Mouse (Mus musculus) MEL (cell line): ENCODE results near the gene Snapc4. TPM values are rescaled to one million over a fixed set of nuclear protein-coding genes. Genes with fewer than 3 reads are reported as not detected.

Experiments
- DNase-seq: peaks from one replicate; pipeline ENCODE4 v3.0.0; 2011; ENCODE audit warnings: low read depth, low spot score
- H3K27ac ChIP-seq: 2 replicates; pipeline ENCODE4 v1.5.1; 2012; ENCODE audit warnings: low read depth, mild to moderate bottlenecking, control low read depth, low read length, moderate library complexity; ENCODE audit not compliant: control insufficient read depth
- H3K27me3 ChIP-seq, 2 experiments: fragments of 150-350 bp in 1 of 2; sonication (generic) in 1 of 2; 2 replicates each; pipeline ENCODE4 v1.6.1; 2012; ENCODE audit warnings: low read length in 2 of 2, mild to moderate bottlenecking in 2 of 2, improper control_type of control experiment in 1 of 2, moderate library complexity in 1 of 2; ENCODE audit not compliant: insufficient read depth in 2 of 2, control insufficient read depth in 1 of 2
- H3K36me3 ChIP-seq, 2 experiments: 2 replicates each; pipeline ENCODE4 v1.6.1; 2012 to 2014; ENCODE audit warnings: low read length in 2 of 2, improper control_type of control experiment in 1 of 2, inconsistent platforms in 1 of 2, mild to moderate bottlenecking in 1 of 2; ENCODE audit not compliant: insufficient read depth in 2 of 2, control insufficient read depth in 1 of 2
- H3K4me1 ChIP-seq, 2 experiments: fragments of 150-350 bp in 1 of 2; sonication (generic) in 1 of 2; 2 replicates each; pipeline ENCODE4 v1.6.1; 2012; ENCODE audit warnings: low read length in 2 of 2, improper control_type of control experiment in 1 of 2, mild to moderate bottlenecking in 1 of 2; ENCODE audit not compliant: insufficient read depth in 2 of 2, control insufficient read depth in 1 of 2
- H3K4me3 ChIP-seq, 2 experiments: fragments of 150-350 bp in 1 of 2; sonication (generic) in 1 of 2; 2 replicates each; pipeline ENCODE4 v1.5.1; 2012; ENCODE audit warnings: low read depth in 2 of 2, low read length in 2 of 2, mild to moderate bottlenecking in 2 of 2, moderate library complexity in 2 of 2, control low read depth in 1 of 2, improper control_type of control experiment in 1 of 2; ENCODE audit not compliant: control insufficient read depth in 1 of 2, insufficient read depth in 1 of 2
- H3K79me2 ChIP-seq: 2 replicates; pipeline ENCODE4 v1.6.1; 2012; ENCODE audit warnings: mild to moderate bottlenecking, low read length, moderate library complexity; ENCODE audit not compliant: control insufficient read depth, poor library complexity, insufficient read depth
- H3K9ac ChIP-seq: 2 replicates; pipeline ENCODE4 v1.6.1; 2012; ENCODE audit warnings: low read depth, mild to moderate bottlenecking, control low read depth, low read length, moderate library complexity; ENCODE audit not compliant: control insufficient read depth, poor library complexity, severe bottlenecking
- H3K9me3 ChIP-seq: fragments of 150-350 bp; sonication (generic); replicated peaks from 2 replicates; pipeline ENCODE4 v1.6.1; 2012; ENCODE audit warnings: mild to moderate bottlenecking, low read length, improper control_type of control experiment, moderate library complexity; ENCODE audit not compliant: insufficient read depth
- BHLHE40 ChIP-seq: IDR thresholded peaks from 2 replicates; pipeline ENCODE4 v1.6.1; 2012; ENCODE audit warnings: low read depth, mild to moderate bottlenecking, inconsistent platforms, low read length, improper control_type of control experiment, borderline replicate concordance
- CHD1 ChIP-seq: IDR thresholded peaks from 2 replicates; pipeline ENCODE4 v1.6.1; 2012; ENCODE audit warnings: low read depth, mild to moderate bottlenecking, inconsistent platforms, low read length, improper control_type of control experiment
- CHD2 ChIP-seq: IDR thresholded peaks from 2 replicates; pipeline ENCODE4 v1.6.1; 2011; ENCODE audit warnings: low read length, improper control_type of control experiment
- CTCF ChIP-seq, 3 experiments: IDR thresholded peaks in 2 of 3; conservative IDR thresholded peaks in 1 of 3; 2 replicates each; pipeline ENCODE4 v1.5.1; 2011 to 2012; ENCODE audit warnings: low read length in 3 of 3, low read depth in 2 of 3, mild to moderate bottlenecking in 2 of 3, improper control_type of control experiment in 1 of 3, inconsistent platforms in 1 of 3, mixed read lengths in 1 of 3, moderate library complexity in 1 of 3; ENCODE audit not compliant: control insufficient read depth in 1 of 3, insufficient read depth in 1 of 3, poor library complexity in 1 of 3, severe bottlenecking in 1 of 3
- E2F4 ChIP-seq: IDR thresholded peaks from 2 replicates; pipeline ENCODE4 v1.6.1; 2011; ENCODE audit warnings: low read depth, low read length, improper control_type of control experiment, borderline replicate concordance
- GABPA ChIP-seq: IDR thresholded peaks from 2 replicates; pipeline ENCODE4 v1.6.1; 2012; ENCODE audit warnings: low read depth, mild to moderate bottlenecking, inconsistent platforms, low read length, improper control_type of control experiment, moderate library complexity
- GATA1 ChIP-seq: IDR thresholded peaks from 2 replicates; pipeline ENCODE4 v1.6.1; 2011; ENCODE audit warnings: low read depth, low read length, improper control_type of control experiment
- JUND ChIP-seq: IDR thresholded peaks from 2 replicates; pipeline ENCODE4 v1.6.1; 2011; ENCODE audit warnings: low read depth, mild to moderate bottlenecking, improper control_type of control experiment, low read length
- KAT2A ChIP-seq: conservative IDR thresholded peaks from 2 replicates; pipeline ENCODE4 v1.6.1; 2012; ENCODE audit warnings: low read depth, low read length, improper control_type of control experiment, inconsistent platforms
- MAX ChIP-seq: IDR thresholded peaks from 2 replicates; pipeline ENCODE4 v1.6.1; 2011; ENCODE audit warnings: low read length, improper control_type of control experiment
- MYB ChIP-seq: IDR thresholded peaks from 2 replicates; pipeline ENCODE4 v1.6.1; 2011; ENCODE audit warnings: mild to moderate bottlenecking, low read depth, low read length, improper control_type of control experiment
- MYC ChIP-seq: IDR thresholded peaks from 2 replicates; pipeline ENCODE4 v1.6.1; 2011; ENCODE audit warnings: low read depth, mild to moderate bottlenecking, low read length, improper control_type of control experiment, moderate library complexity
- NRF1 ChIP-seq: IDR thresholded peaks from 2 replicates; pipeline ENCODE4 v1.6.1; 2014; ENCODE audit warnings: low read depth, mild to moderate bottlenecking, inconsistent platforms, low read length, improper control_type of control experiment, moderate library complexity; ENCODE audit not compliant: poor library complexity, insufficient read depth, severe bottlenecking
- RAD21 ChIP-seq: IDR thresholded peaks from 2 replicates; pipeline ENCODE4 v1.6.1; 2011; ENCODE audit warnings: mild to moderate bottlenecking, low read depth, low read length, improper control_type of control experiment
- TCF12 ChIP-seq: IDR thresholded peaks from 2 replicates; pipeline ENCODE4 v1.6.1; 2014; ENCODE audit warnings: low read depth, mild to moderate bottlenecking, inconsistent platforms, low read length, improper control_type of control experiment, moderate library complexity
- USF1 ChIP-seq: IDR thresholded peaks from 2 replicates; pipeline ENCODE4 v1.6.1; 2014; ENCODE audit warnings: low read depth, mild to moderate bottlenecking, inconsistent platforms, low read length, improper control_type of control experiment, moderate library complexity
- USF2 ChIP-seq, 2 experiments: IDR thresholded peaks; 2 replicates each; pipeline ENCODE4 v1.6.1; 2011 to 2012; ENCODE audit warnings: improper control_type of control experiment in 2 of 2, low read length in 2 of 2, borderline replicate concordance in 1 of 2, inconsistent platforms in 1 of 2, low read depth in 1 of 2, mild to moderate bottlenecking in 1 of 2; ENCODE audit not compliant: insufficient read depth in 1 of 2
- ZC3H11A ChIP-seq: IDR thresholded peaks from 2 replicates; pipeline ENCODE4 v1.6.1; 2012; ENCODE audit warnings: low read depth, mild to moderate bottlenecking, inconsistent platforms, low read length, improper control_type of control experiment
- polyA plus RNA-seq, 2 experiments: library from polyadenylated mRNA; stranded (reverse) in 1 of 2; unstranded in 1 of 2; fragments of >175 nt in 1 of 2; fragments of >200 nt in 1 of 2; gene quantifications; 2 replicates each; pipeline versions ENCODE4 v1.2.1 to v1.2.4; 2012; ENCODE audit warnings: low replicate concordance in 2 of 2, low read depth in 1 of 2; ENCODE audit not compliant: insufficient read length in 2 of 2, insufficient read depth in 1 of 2, missing spikeins in 1 of 2
- total RNA-seq: library from RNA; depleted of rRNA; stranded (reverse); fragments of 300-350 nt; gene quantifications from 2 replicates; pipeline ENCODE4 v1.2.3, GENCODE M21; 2012

Snapc4 gene
- total and polyA plus RNA-seq, 3 experiments = 49.3 to 57.6 TPM; not detected in 1

GRCm38 (mm10) chr2:26367911-26368310 lies 12.5 kb downstream of the Snapc4 start:
- Histone ChIP-seq H3K9ac (no peak overlapping the region), H3K36me3 (peaks cover 0 to 7% of the 10 kb centered on the region in 2 experiments; a peak in 2 of 4 replicates), H3K4me1 (no peaks in the 10 kb centered on the region), H3K27ac (no peak overlapping the region), H3K4me3 (no peak overlapping the region), H3K9me3 (no peaks in the 10 kb centered on the region), H3K27me3 (no peaks in the 10 kb centered on the region), H3K79me2 (no peaks in the 10 kb centered on the region)
- DNase-seq = no peak
- TF ChIP-seq JUND (no peak), CTCF (IDR thresholded peaks at IDR 0.05 in 2 of 3, conservative IDR thresholded peaks at IDR 0.05 in 1 of 3; ENCODE audit: control insufficient read depth in 1 of 3, insufficient read depth in 1 of 3, low read depth in 2 of 3, low read length in 3 of 3, poor library complexity in 1 of 3, severe bottlenecking in 1 of 3) (no peak), ZC3H11A (no peak), E2F4 (no peak), TCF12 (no peak), MYC (no peak), NRF1 (no peak), KAT2A (no peak), RAD21 (no peak), CHD1 (no peak), MYB (no peak), USF1 (no peak), GATA1 (no peak), USF2 (IDR thresholded peaks at IDR 0.05; ENCODE audit: borderline replicate concordance in 1 of 2, insufficient read depth in 1 of 2, low read depth in 1 of 2, low read length in 2 of 2) (no peak), MAX (no peak)

DNA sequence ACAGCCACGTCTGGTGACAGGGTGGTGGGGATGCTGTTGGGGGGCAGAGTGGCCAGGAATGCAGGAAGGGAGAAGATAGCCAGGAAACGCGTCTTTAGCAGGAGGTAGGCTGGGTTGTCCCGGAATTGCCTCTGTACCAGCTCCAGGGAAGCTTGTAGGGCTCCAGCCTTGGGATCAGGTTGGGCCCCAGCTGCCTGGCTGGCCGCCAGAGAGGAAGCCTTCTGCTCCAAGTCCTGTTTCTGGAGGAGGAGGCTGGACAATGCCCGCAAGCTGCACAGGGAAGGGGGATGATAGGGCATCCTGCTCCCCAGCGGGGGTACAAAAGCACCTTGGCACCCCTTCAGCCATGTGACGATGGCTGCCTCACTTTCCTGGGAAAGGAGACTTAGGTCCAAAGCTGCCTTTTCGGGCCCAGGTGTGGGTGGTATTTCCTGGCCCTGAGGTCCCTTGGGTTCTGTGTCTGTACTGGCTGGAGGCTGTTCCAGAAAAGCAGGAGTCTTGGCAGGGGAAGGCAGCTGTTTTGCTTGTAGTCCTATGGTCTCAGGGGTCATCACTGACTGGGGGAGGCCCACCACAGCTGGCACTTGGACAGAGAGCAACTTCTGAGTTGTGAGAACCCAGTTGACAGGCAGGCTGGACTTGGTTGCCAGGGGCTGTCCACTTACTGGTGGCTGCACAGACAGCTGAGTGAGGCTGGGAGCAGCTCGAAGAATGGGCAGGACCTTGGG lies 15.6 kb downstream of the Snapc4 start:
- Histone ChIP-seq H3K9me3 (no peaks in the 10 kb centered on the region), H3K27ac (no peak overlapping the region), H3K36me3 (peaks cover 0 to 3% of the 10 kb centered on the region in 2 experiments; a peak in 2 of 4 replicates)
- TF ChIP-seq GABPA (no peak), BHLHE40 (no peak), MAX (no peak), ZC3H11A (no peak), CHD2 (no peak)
- TF ChIP-seq, all 39 proteins: peak for 0
- H3K4me3 ChIP-seq = no peak overlapping the region
- no peak overlapping the region for H3K9ac ChIP-seq
- H3K79me2 ChIP-seq = no peaks in the 10 kb centered on the region
- H3K27me3 ChIP-seq = no peaks in the 10 kb centered on the region
- no peaks in the 10 kb centered on the region for H3K4me1 ChIP-seq
- no peak for DNase-seq
